ENCODE assay signal across 10 mouse cellular contexts in the genomic region with DNA sequence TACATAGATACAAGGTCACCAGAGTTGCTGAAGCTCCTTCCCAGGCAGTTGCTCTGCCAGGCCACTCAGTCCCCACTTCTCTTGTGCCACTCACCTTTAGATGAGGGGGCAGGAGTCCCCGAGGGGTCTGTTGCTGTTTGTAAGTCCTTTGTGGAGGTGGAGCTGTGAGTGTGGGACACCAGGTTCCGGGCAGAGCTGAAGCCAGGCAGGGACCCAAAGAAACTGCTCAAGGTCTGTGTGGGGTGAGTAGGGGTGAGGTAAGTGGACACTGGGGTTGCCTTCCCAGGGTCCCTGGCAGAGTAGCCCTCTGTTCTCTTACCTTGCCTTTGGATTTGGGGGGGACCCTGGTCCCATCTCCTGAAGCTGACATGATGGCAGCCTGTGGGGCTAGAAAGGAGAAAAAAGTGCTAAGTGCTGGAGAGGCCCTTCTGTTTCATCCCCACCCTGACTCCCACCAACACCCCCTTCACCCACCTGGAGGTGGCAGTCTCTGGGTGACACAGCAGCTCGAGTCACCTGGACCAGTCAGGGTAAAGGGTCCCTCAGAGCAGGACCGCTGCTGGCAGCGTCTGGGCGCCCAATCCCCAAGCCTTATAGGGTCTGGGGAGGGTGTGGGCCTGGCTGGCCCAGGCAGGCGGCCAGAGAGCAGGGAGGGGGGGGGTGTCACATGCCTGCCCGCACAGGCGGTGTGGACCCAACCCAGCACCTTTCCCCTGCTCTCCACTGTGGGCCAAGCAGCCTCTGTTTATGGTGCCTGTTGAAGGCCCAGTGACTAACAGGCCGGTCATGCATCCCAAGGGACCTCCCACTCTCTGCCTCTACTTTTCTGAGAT. TPM values are rescaled to one million over a fixed set of nuclear protein-coding genes. Genes with fewer than 3 reads are reported as not detected.
DNase-seq lines count a peak whose midpoint lies in the region; ATAC-seq and TF ChIP-seq lines count a peak whose summit lies in the region.
"Had no signal": no experiment of that assay in that cellular context is flagged by ENCODE, and none has a peak within 500 bp of the region (broad histone marks: within the 10 kb centered on the region; RNA-seq: fewer than 3 reads in every experiment).

Gene Plin4, minus strand, starts transcription at position 585 of the 833 bp plus-strand sequence.

- TF ChIP-seq CTCF in hindbrain, postnatal 0 days (IDR thresholded peaks at IDR 0.05; ENCODE audit: low read depth) = no peak

- H3K9ac ChIP-seq in hindbrain, postnatal 0 days (replicated peaks; ENCODE audit: low read length) = no peak within 1 kb of the TSS
- no peak within 1 kb of the TSS for H3K9ac ChIP-seq in hindbrain, embryonic 14.5 days
- no peak within 1 kb of the TSS for H3K9ac ChIP-seq in embryonic facial prominence, embryonic 11.5 days (replicated peaks; ENCODE audit: low read length)
- H3K9ac ChIP-seq in heart, embryonic 15.5 days = peak within 1 kb of the TSS; percentile 25; the same call in 1 of the 2 replicates
- H3K9ac ChIP-seq: neural tube, embryonic 12.5 days had no signal

- H3K4me2 ChIP-seq in hindbrain, postnatal 0 days (ENCODE audit: low read depth, low read length) = no peak within 1 kb of the TSS
- no peak within 1 kb of the TSS for H3K4me2 ChIP-seq in hindbrain, embryonic 14.5 days (replicated peaks)
- no peak within 1 kb of the TSS for H3K4me2 ChIP-seq in embryonic facial prominence, embryonic 11.5 days (ENCODE audit: low read depth, low read length)
- H3K4me2 ChIP-seq in heart, embryonic 15.5 days = peak within 1 kb of the TSS; percentile 33; the same call in 1 of the 2 replicates
- H3K4me2 ChIP-seq: neural tube, embryonic 12.5 days had no signal

- H3K36me3 ChIP-seq in hindbrain, postnatal 0 days (ENCODE audit: insufficient read depth, low read length) = no peaks in the 10 kb centered on the region
- no peaks in the 10 kb centered on the region for H3K36me3 ChIP-seq in hindbrain, embryonic 14.5 days (replicated peaks; ENCODE audit: control insufficient read depth, insufficient read depth)
- no peaks in the 10 kb centered on the region for H3K36me3 ChIP-seq in embryonic facial prominence, embryonic 11.5 days (replicated peaks; ENCODE audit: control insufficient read depth, insufficient read depth, low read depth, low read length)
- no peaks in the 10 kb centered on the region for H3K36me3 ChIP-seq in heart, embryonic 15.5 days
- H3K36me3 ChIP-seq: neural tube, embryonic 12.5 days had no signal

- 56% methylated on average over 10 of the region's 10 CpGs for WGBS in hindbrain, postnatal 0 days
- WGBS in hindbrain, embryonic 14.5 days = 63% methylated on average over 10 of the region's 10 CpGs
- 59% methylated on average over 10 of the region's 10 CpGs for WGBS in embryonic facial prominence, embryonic 11.5 days
- WGBS in heart, embryonic 15.5 days = 41% methylated on average over 10 of the region's 10 CpGs

- H3K4me1 ChIP-seq in hindbrain, postnatal 0 days (ENCODE audit: insufficient read depth, low read length) = no peaks in the 10 kb centered on the region
- H3K4me1 ChIP-seq in hindbrain, embryonic 14.5 days (replicated peaks; ENCODE audit: control insufficient read depth, insufficient read depth, low read length) = no peaks in the 10 kb centered on the region; the same call in 1 of the 2 replicates
- no peaks in the 10 kb centered on the region for H3K4me1 ChIP-seq in embryonic facial prominence, embryonic 11.5 days (ENCODE audit: control insufficient read depth, insufficient read depth, low read length)
- peaks cover 20% of the 10 kb centered on the region for H3K4me1 ChIP-seq in heart, embryonic 15.5 days (replicated peaks)
- H3K4me1 ChIP-seq: neural tube, embryonic 12.5 days had no signal

- 0 out of 2 replicates have a peak, but pooled peaks have one; percentile 15 for ATAC-seq in hindbrain, postnatal 0 days
- ATAC-seq in hindbrain, embryonic 14.5 days (ENCODE audit: low FRiP score) = no peak
- 0 out of 2 replicates have a peak, but pooled peaks have one; percentile 32 for ATAC-seq in embryonic facial prominence, embryonic 11.5 days (replicated peaks; ENCODE audit: insufficient number of reproducible peaks, low FRiP score, low TSS enrichment, low read depth)
- peak; percentile 77 for ATAC-seq in heart, embryonic 15.5 days (replicated peaks; ENCODE audit: insufficient number of reproducible peaks, insufficient read depth, low FRiP score, low read depth)
- ATAC-seq in granulocyte monocyte progenitor cell, adult 5-6 weeks (replicated peaks; ENCODE audit: poor library complexity, severe bottlenecking) = no peak

- peak within 1 kb of the TSS; percentile 45; the same call in 1 of the 2 replicates for H3K27ac ChIP-seq in hindbrain, postnatal 0 days
- no peak within 1 kb of the TSS for H3K27ac ChIP-seq in hindbrain, embryonic 14.5 days
- no peak within 1 kb of the TSS for H3K27ac ChIP-seq in embryonic facial prominence, embryonic 11.5 days (replicated peaks; ENCODE audit: low read depth, low read length)
- H3K27ac ChIP-seq in heart, embryonic 15.5 days = peak within 1 kb of the TSS; percentile 63
- H3K27ac ChIP-seq: neural tube, embryonic 12.5 days had no signal

- DNase-seq in hindbrain, postnatal 0 days (ENCODE audit: low spot score) = no peak
- no peak for DNase-seq in hindbrain, embryonic 14.5 days (ENCODE audit: low spot score)
- peak; percentile 94 for DNase-seq in 3T3-L1 (ENCODE audit: low read depth, low spot score)
- no peak for DNase-seq in embryonic facial prominence, embryonic 11.5 days (ENCODE audit: low spot score)
- DNase-seq in right cerebral cortex, postnatal 4 days = no peak
- no peak for DNase-seq in thymus, postnatal 36 days
- DNase-seq: cerebellum, postnatal 10 days had no signal

- H3K27me3 ChIP-seq in hindbrain, postnatal 0 days (ENCODE audit: insufficient read depth, low read length) = no peaks in the 10 kb centered on the region
- H3K27me3 ChIP-seq in hindbrain, embryonic 14.5 days (ENCODE audit: control insufficient read depth, insufficient read depth, low read length) = no peaks in the 10 kb centered on the region
- no peaks in the 10 kb centered on the region for H3K27me3 ChIP-seq in embryonic facial prominence, embryonic 11.5 days (ENCODE audit: control insufficient read depth, insufficient read depth, low read length)
- no peaks in the 10 kb centered on the region for H3K27me3 ChIP-seq in heart, embryonic 15.5 days

- H3K9me3 ChIP-seq in hindbrain, postnatal 0 days (ENCODE audit: low read length) = no peaks in the 10 kb centered on the region
- no peaks in the 10 kb centered on the region for H3K9me3 ChIP-seq in hindbrain, embryonic 14.5 days (ENCODE audit: control insufficient read depth, low read length)
- H3K9me3 ChIP-seq in embryonic facial prominence, embryonic 11.5 days (replicated peaks; ENCODE audit: control insufficient read depth, low read length) = no peaks in the 10 kb centered on the region
- H3K9me3 ChIP-seq in heart, embryonic 15.5 days (replicated peaks) = no peaks in the 10 kb centered on the region
- H3K9me3 ChIP-seq: neural tube, embryonic 12.5 days had no signal

- no peak within 1 kb of the TSS for H3K4me3 ChIP-seq in hindbrain, postnatal 0 days (ENCODE audit: low read length)
- no peak within 1 kb of the TSS for H3K4me3 ChIP-seq in hindbrain, embryonic 14.5 days (replicated peaks; ENCODE audit: low read length)
- H3K4me3 ChIP-seq in embryonic facial prominence, embryonic 11.5 days (ENCODE audit: low read depth, low read length) = no peak within 1 kb of the TSS
- H3K4me3 ChIP-seq in heart, embryonic 15.5 days = 0 out of 2 replicates have a peak within 1 kb of the TSS, but pooled peaks have one; percentile 8
- H3K4me3 ChIP-seq: neural tube, embryonic 12.5 days had no signal

RNA-seq across cellular contexts. Expression of gene Plin4, which starts in this region (rescaled TPM):
- 0.61 and 0.99 TPM in 2 replicates for total RNA-seq in hindbrain, postnatal 0 days (2014; rRNA removed)
- 0.08 and 0.11 TPM in 2 replicates for polyA plus RNA-seq in hindbrain, postnatal 0 days (2015; fragmentation: Nextera tagmentation; extraction: Ambion mirVana)
- 0.12 and 0.20 TPM in 2 replicates for polyA plus RNA-seq in hindbrain, embryonic 14.5 days (2014; fragmentation: Nextera tagmentation; extraction: Ambion mirVana)
- 0.08 TPM in 1 of 2 replicates, not detected in the other for polyA plus RNA-seq in embryonic facial prominence, embryonic 11.5 days (2014; fragmentation: Nextera tagmentation; extraction: Ambion mirVana)
- 0.41 and 0.57 TPM in 2 replicates for polyA plus RNA-seq in heart, embryonic 15.5 days (2015; fragmentation: Nextera tagmentation; extraction: Ambion mirVana)
- not detected in 2 replicates for total RNA-seq in granulocyte monocyte progenitor cell, adult 5-6 weeks (2014; fragmentation: Nextera tagmentation)
- total RNA-seq in granulocyte monocyte progenitor cell, adult 5-6 weeks (2017) = not detected in 2 replicates

Comparison
In these comparisons a context has a peak if more than half of its experiments do, and no peak if none do; other contexts are left out.
1. Peak in ATAC-seq and H3K27ac ChIP-seq in hindbrain, postnatal 0 days; RNA of the gene not detected or under 1 TPM.
2. Peak in ATAC-seq in embryonic facial prominence, embryonic 11.5 days; RNA of the gene not detected or under 1 TPM.
3. Peak in ATAC-seq, H3K4me3 ChIP-seq, H3K27ac ChIP-seq, H3K9ac ChIP-seq and H3K4me2 ChIP-seq in heart, embryonic 15.5 days; RNA of the gene not detected or under 1 TPM.